Mouse (Mus musculus) heart, postnatal 0 days (tissue): ENCODE measurements at regions not wholly inside any gene's neighbourhood (a gene's known extent, or its start where the extent isn't known, plus 50 kb on each side); places are given as distances from the start of the nearest gene placed in this dataset.

Experiments
- CTCF ChIP-seq: IDR thresholded peaks from 2 replicates; pipeline ENCODE4 v1.5.1; 2016; ENCODE audit warnings: antibody characterized with exemption, control low read depth, low read depth
- EP300 ChIP-seq: IDR thresholded peaks from 2 replicates; pipeline ENCODE4 v1.6.1; 2016; ENCODE audit warnings: antibody characterized with exemption, low read depth

- TF ChIP-seq CTCF (no peak), EP300 (no peak)
Observed at GRCm38 (mm10) chr9:118396425-118397053, 81.5 kb upstream of the Eomes start.
